Mouse (Mus musculus) thymus, adult 2 months (tissue): ENCODE measurements around the gene Col12a1. TPM values are rescaled to one million over a fixed set of nuclear protein-coding genes. Genes with fewer than 3 reads are reported as not detected.

Source experiments
- DNase-seq: peaks from one replicate; pipeline ENCODE4 v3.0.0; 2021
- H3K27ac ChIP-seq: fragments of 200-500 bp; 2 replicates; pipeline ENCODE4 v1.5.1; 2012; ENCODE audit warnings: low read length, control low read depth; ENCODE audit not compliant: control insufficient read depth, insufficient read depth
- H3K27me3 ChIP-seq: fragments of 200-500 bp; 2 replicates; pipeline ENCODE4 v1.6.1; 2012; ENCODE audit warnings: mild to moderate bottlenecking, low read length, moderate library complexity, mixed read lengths; ENCODE audit not compliant: control insufficient read depth, insufficient read depth
- H3K36me3 ChIP-seq: fragments of 200-500 bp; 2 replicates; pipeline ENCODE4 v1.6.1; 2012; ENCODE audit warnings: mild to moderate bottlenecking, low read length, moderate library complexity; ENCODE audit not compliant: control insufficient read depth, insufficient read depth
- H3K4me1 ChIP-seq: fragments of 200-500 bp; replicated peaks from 2 replicates; pipeline ENCODE4 v1.6.1; 2012; ENCODE audit warnings: low read length; ENCODE audit not compliant: control insufficient read depth, insufficient read depth
- H3K4me3 ChIP-seq: fragments of 200-500 bp; 2 replicates; pipeline ENCODE4 v1.5.1; 2012; ENCODE audit warnings: mild to moderate bottlenecking, low read length, control low read depth, moderate library complexity; ENCODE audit not compliant: control insufficient read depth, insufficient read depth
- CTCF ChIP-seq: fragments of 200-500 bp; IDR thresholded peaks from 2 replicates; pipeline ENCODE4 v1.5.1; 2012; ENCODE audit warnings: mild to moderate bottlenecking, control low read depth, low read length, moderate library complexity, borderline replicate concordance; ENCODE audit not compliant: control insufficient read depth, poor library complexity, insufficient read depth; ENCODE audit errors: extremely low read depth
- POLR2A ChIP-seq: fragments of 200-500 bp; IDR thresholded peaks from 2 replicates; pipeline ENCODE4 v1.6.1; 2012; ENCODE audit warnings: mild to moderate bottlenecking, low read length, control low read depth, moderate library complexity; ENCODE audit not compliant: control insufficient read depth, poor library complexity, insufficient read depth; ENCODE audit errors: extremely low read depth
- WGBS: fragments of 180-500 bp; shearing (Covaris S2); methylation state at CpG from one replicate; pipeline ENCODE4 v1.1.7; 2018; 5-methylcytosine and 5-hydroxymethylcytosine counted together
- polyA plus RNA-seq: library from polyadenylated mRNA; depleted of rRNA; stranded (reverse); fragments of >200 nt; gene quantifications from 2 replicates; pipeline ENCODE4 v1.2.3, GENCODE M21; 2012

Gene Col12a1
- polyA plus RNA-seq, 1 experiment, result 6.3 TPM

DNA sequence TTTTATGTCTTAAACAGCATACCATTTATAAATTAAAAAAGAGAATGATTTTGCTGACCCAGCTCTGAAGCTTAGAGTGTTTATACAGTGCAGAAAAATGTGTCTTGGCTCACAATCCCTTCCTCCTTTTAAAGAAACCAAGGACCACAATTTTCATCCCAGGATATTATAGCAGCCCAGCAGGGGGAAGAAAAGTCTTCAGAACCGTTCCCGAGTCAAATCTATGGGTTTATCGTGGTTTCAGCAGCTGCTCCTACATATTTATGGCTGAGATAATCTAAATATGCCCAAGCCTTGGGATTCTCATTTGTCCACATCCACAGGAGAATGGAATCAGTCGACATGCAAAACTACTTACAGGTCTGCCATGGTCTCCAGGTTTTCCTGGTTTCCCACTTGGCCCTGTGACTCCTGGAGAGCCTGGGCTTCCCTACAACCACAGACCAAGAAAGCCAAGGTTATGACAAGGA, 110.5 kb downstream of the Col12a1 start:
- H3K27me3 ChIP-seq, result no peaks in the 10 kb centered on the region
- H3K4me3 ChIP-seq, result no peak overlapping the region
- no peaks in the 10 kb centered on the region for H3K4me1 ChIP-seq
- no peaks in the 10 kb centered on the region for H3K36me3 ChIP-seq
- DNase-seq, result no peak
- TF ChIP-seq POLR2A (no peak), CTCF (no peak)
- H3K27ac ChIP-seq, result no peak overlapping the region
- WGBS, result 80% methylated on average over 4 of the region's 4 CpGs

DNA sequence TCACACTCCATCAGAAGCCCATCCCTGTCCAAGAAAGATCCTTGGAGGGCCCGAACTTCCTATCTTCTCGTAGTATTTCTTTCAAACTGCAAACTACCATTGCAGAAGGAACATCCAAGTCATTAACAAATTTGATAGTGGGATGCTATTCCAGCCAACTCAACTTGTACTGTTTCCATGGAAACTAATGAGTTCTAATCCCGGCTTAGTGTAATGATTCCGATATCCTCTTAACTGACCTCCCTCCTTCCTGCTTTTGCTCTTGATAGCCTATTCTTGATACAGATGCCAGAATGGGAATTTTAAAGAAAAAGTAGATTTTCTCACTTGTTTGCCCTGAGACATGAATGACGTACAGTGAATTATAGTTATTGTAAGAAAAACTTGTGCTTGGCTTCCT, 112.5 kb downstream of the Col12a1 start:
- Histone ChIP-seq H3K4me3 (no peak overlapping the region), H3K4me1 (no peaks in the 10 kb centered on the region), H3K27ac (no peak overlapping the region), H3K27me3 (no peaks in the 10 kb centered on the region), H3K36me3 (no peaks in the 10 kb centered on the region)
- no peak for TF ChIP-seq POLR2A
- no peak for TF ChIP-seq CTCF
- WGBS, result 89% methylated on average over 5 of the region's 5 CpGs
- DNase-seq, result no peak

DNA sequence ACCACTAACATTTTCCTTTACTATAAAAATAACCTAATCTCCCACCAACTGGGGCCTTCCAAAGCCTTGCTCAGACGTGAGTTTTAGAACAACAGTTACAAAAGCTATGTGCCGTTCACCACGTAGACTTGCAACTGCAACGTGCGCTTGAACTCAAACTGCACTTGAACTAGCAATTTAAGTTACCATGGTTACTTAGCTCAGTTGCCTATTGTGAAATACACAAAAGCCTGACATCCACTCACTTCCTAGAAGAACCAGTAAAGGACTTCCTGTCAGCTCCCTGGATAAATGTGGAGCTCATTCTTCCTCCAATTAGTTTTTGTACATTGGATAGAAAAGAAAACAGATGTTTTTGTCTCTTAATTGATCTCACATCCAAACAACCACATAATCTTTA, 112.9 kb downstream of the Col12a1 start:
- H3K36me3 ChIP-seq, result no peaks in the 10 kb centered on the region
- H3K4me1 ChIP-seq, result no peaks in the 10 kb centered on the region
- no peak overlapping the region for H3K27ac ChIP-seq
- H3K27me3 ChIP-seq, result no peaks in the 10 kb centered on the region
- no peak for TF ChIP-seq POLR2A
- no peak for TF ChIP-seq CTCF
- H3K4me3 ChIP-seq, result no peak overlapping the region
- 67% methylated on average over 5 of the region's 5 CpGs for WGBS
- no peak for DNase-seq

DNA sequence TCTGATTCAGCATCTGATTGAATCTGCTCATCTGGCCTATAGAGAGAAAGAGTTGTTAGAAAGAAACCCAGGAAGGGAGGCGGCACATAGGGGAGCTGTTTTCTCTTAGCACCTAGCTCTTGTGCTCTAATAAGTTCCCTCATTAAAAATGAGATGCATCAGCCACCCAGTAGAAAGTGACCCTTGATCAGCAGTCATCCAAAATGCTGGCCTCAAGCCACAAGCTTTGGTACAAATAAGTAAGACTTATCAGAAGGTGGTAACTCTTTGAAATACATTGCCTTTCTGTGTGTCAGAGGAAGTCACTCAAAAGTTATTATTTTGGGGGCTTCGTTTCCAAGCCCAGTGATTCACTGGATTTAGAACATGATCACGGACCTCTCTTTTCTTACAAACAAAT, 114.1 kb downstream of the Col12a1 start:
- no peaks in the 10 kb centered on the region for H3K36me3 ChIP-seq
- no peak for DNase-seq
- no peak for TF ChIP-seq CTCF
- no peak for TF ChIP-seq POLR2A
- WGBS, result 93% methylated on average over 3 of the region's 3 CpGs
- H3K27me3 ChIP-seq, result no peaks in the 10 kb centered on the region
- no peak overlapping the region for H3K27ac ChIP-seq
- no peak overlapping the region for H3K4me3 ChIP-seq
- no peaks in the 10 kb centered on the region for H3K4me1 ChIP-seq

DNA sequence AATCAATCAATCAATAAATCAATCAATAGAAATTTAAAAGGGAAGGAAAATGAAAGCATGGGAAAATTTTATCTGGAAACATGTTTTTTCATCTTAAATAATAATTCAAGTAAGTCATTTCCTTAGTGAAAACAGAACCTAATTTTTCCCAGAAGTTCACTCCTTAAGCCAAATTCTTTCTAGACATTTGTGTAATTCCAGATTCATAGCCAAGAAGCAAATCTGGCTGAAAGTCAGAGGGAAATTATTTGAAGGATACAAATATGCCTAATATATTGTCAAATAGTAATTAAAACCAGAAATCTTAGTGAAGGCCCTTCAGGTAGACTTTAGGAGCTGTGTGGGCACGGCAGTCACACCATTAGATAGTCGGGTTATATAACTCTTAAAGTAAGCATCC, 115.2 kb downstream of the Col12a1 start:
- no peaks in the 10 kb centered on the region for H3K36me3 ChIP-seq
- no peak overlapping the region for H3K27ac ChIP-seq
- DNase-seq, result no peak
- H3K4me1 ChIP-seq, result no peaks in the 10 kb centered on the region
- WGBS, result 95% methylated on average over 2 of the region's 2 CpGs
- no peak overlapping the region for H3K4me3 ChIP-seq
- no peak for TF ChIP-seq CTCF
- no peak for TF ChIP-seq POLR2A
- H3K27me3 ChIP-seq, result no peaks in the 10 kb centered on the region

DNA sequence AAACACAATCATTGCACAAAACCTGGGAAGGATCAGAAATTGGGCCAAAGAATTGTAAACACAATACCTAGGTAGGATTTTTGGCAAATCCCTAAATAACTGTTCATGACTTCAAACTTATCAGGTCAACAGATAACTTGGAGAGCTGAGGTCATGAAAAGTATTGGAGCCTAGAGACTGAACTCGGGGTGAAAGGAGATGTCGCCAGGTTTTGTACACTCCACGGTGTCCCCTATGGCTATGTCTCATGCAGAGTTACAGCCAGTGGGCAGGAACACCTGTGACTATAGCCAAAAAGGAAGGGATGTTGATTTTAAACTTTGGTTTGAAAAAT, 118.4 kb downstream of the Col12a1 start:
- no peaks in the 10 kb centered on the region for H3K27me3 ChIP-seq
- TF ChIP-seq POLR2A (no peak), CTCF (no peak)
- H3K4me3 ChIP-seq, result no peak overlapping the region
- no peak for DNase-seq
- 91% methylated on average over 3 of the region's 3 CpGs for WGBS
- no peak overlapping the region for H3K27ac ChIP-seq
- no peaks in the 10 kb centered on the region for H3K36me3 ChIP-seq
- H3K4me1 ChIP-seq, result no peaks in the 10 kb centered on the region
